Mouse (Mus musculus): Measurements from ENCODE around the gene Tbc1d17.

The Tbc1d17 gene

GRCm38 (mm10) chr7:44823409-44823808 lies 25.5 kb downstream of the Tbc1d17 start:
- DNase-seq (ENCODE audit: low spot score), result no peak

- DNase-seq (ENCODE audit: low spot score), result peak; percentile 1
Observed at GRCm38 (mm10) chr7:44821666-44822448, 27.0 kb downstream of the Tbc1d17 start.

GRCm38 (mm10) chr7:44820525-44820924 lies 28.4 kb downstream of the Tbc1d17 start:
- DNase-seq (ENCODE audit: low spot score), result peak; percentile 0

- peak; percentile 1 for DNase-seq (ENCODE audit: low spot score)
Observed at GRCm38 (mm10) chr7:44819863-44820262, 29.0 kb downstream of the Tbc1d17 start.

GRCm38 (mm10) chr7:44819391-44819790 lies 29.5 kb downstream of the Tbc1d17 start:
- no peak for DNase-seq (ENCODE audit: low spot score)

GRCm38 (mm10) chr7:44818751-44819235 lies 30.1 kb downstream of the Tbc1d17 start:
- DNase-seq (ENCODE audit: low spot score), result peak; percentile 4

GRCm38 (mm10) chr7:44818164-44818563 lies 30.7 kb downstream of the Tbc1d17 start:
- peak; percentile 1 for DNase-seq (ENCODE audit: low spot score)

- no peak for DNase-seq (ENCODE audit: low spot score)
Observed at GRCm38 (mm10) chr7:44817441-44817840, 31.4 kb downstream of the Tbc1d17 start.

GRCm38 (mm10) chr7:44816470-44817021 lies 32.3 kb downstream of the Tbc1d17 start, which contains the start of gene Atf5:
Gene Atf5, minus strand, starts transcription at chr7:44816658.
- no peak for DNase-seq (ENCODE audit: low spot score)

- peak; percentile 97 for DNase-seq (ENCODE audit: low spot score)
Observed at GRCm38 (mm10) chr7:44815721-44816469, 33.0 kb downstream of the Tbc1d17 start, which contains the start of the genes Nup62 and Il4i1. Gene Nup62, plus strand, starts transcription at chr7:44816088. Gene Il4i1, plus strand, starts transcription at chr7:44816387.

GRCm38 (mm10) chr7:44814952-44815553 lies 33.8 kb downstream of the Tbc1d17 start:
- no peak for DNase-seq (ENCODE audit: low spot score)

GRCm38 (mm10) chr7:44814423-44814822 lies 34.5 kb downstream of the Tbc1d17 start:
- DNase-seq (ENCODE audit: low spot score), result no peak

GRCm38 (mm10) chr7:44813985-44814384 lies 34.9 kb downstream of the Tbc1d17 start:
- DNase-seq (ENCODE audit: low spot score), result peak; percentile 0

GRCm38 (mm10) chr7:44812651-44813325 lies 36.1 kb downstream of the Tbc1d17 start:
- peak; percentile 0 for DNase-seq (ENCODE audit: low spot score)

GRCm38 (mm10) chr7:44810819-44811557 lies 37.9 kb downstream of the Tbc1d17 start:
- no peak for DNase-seq (ENCODE audit: low spot score)

- DNase-seq (ENCODE audit: low spot score), result no peak
Observed at GRCm38 (mm10) chr7:44810365-44810764, 38.5 kb downstream of the Tbc1d17 start.

GRCm38 (mm10) chr7:44809466-44809865 lies 39.4 kb downstream of the Tbc1d17 start:
- DNase-seq (ENCODE audit: low spot score), result no peak

GRCm38 (mm10) chr7:44808927-44809326 lies 40.0 kb downstream of the Tbc1d17 start:
- no peak for DNase-seq (ENCODE audit: low spot score)

- DNase-seq (ENCODE audit: low spot score), result no peak
Observed at GRCm38 (mm10) chr7:44792781-44793180, 56.1 kb downstream of the Tbc1d17 start.

GRCm38 (mm10) chr7:44790066-44790465 lies 58.8 kb downstream of the Tbc1d17 start:
- DNase-seq (ENCODE audit: low spot score), result no peak

- DNase-seq (ENCODE audit: low spot score), result no peak
Observed at GRCm38 (mm10) chr7:44789531-44789930, 59.3 kb downstream of the Tbc1d17 start.

Data from ovary, adult 18-20 months (tissue).